Mouse (Mus musculus) bone marrow, adult 2 months (tissue): ENCODE results near the gene Med24. TPM values are rescaled to one million over a fixed set of nuclear protein-coding genes. Genes with fewer than 3 reads are reported as not detected.

Source experiments
- H3K27ac ChIP-seq: fragments of 200-500 bp; 2 replicates; pipeline ENCODE4 v1.5.1; 2012; ENCODE audit warnings: low read depth, mild to moderate bottlenecking, control low read depth, inconsistent platforms, low read length; ENCODE audit not compliant: control insufficient read depth, poor library complexity, insufficient read depth
- H3K4me1 ChIP-seq: fragments of 200-500 bp; 2 replicates; pipeline ENCODE4 v1.6.1; 2011; ENCODE audit warnings: low read length; ENCODE audit not compliant: control insufficient read depth, insufficient read depth
- H3K4me3 ChIP-seq: fragments of 200-500 bp; replicated peaks from 2 replicates; pipeline ENCODE3; 2011; ENCODE audit warnings: mild to moderate bottlenecking, low read depth, low read length, control low read depth; ENCODE audit not compliant: control insufficient read depth
- CTCF ChIP-seq: fragments of 200-500 bp; IDR thresholded peaks from 2 replicates; pipeline ENCODE4 v1.5.1; 2011; ENCODE audit warnings: low read length, control low read depth; ENCODE audit not compliant: control insufficient read depth, insufficient read depth
- POLR2A ChIP-seq: fragments of 200-500 bp; IDR thresholded peaks from 2 replicates; pipeline ENCODE4 v1.6.1; 2011; ENCODE audit warnings: low read depth, mild to moderate bottlenecking, control low read depth, low read length, borderline replicate concordance; ENCODE audit not compliant: control insufficient read depth
- WGBS: fragments of 180-500 bp; shearing (Covaris S2); methylation state at CpG from one replicate; pipeline ENCODE4 v1.1.7; 2018; 5-methylcytosine and 5-hydroxymethylcytosine counted together
- polyA plus RNA-seq: library from polyadenylated mRNA; stranded (reverse); fragments of >200 nt; gene quantifications from 2 replicates; pipeline ENCODE4 v1.2.4, GENCODE M21; 2011; ENCODE audit warnings: low replicate concordance; ENCODE audit not compliant: missing spikeins, insufficient read depth, insufficient read length

Gene Med24
- polyA plus RNA-seq, 1 experiment, result 26.7 TPM

GRCm38 (mm10) chr11:98745932-98746853 lies 17.0 kb upstream of the Med24 start:
- Histone ChIP-seq H3K27ac (no peak overlapping the region), H3K4me1 (peaks cover 10% of the 10 kb centered on the region), H3K4me3 (no peak overlapping the region)
- no peak for TF ChIP-seq CTCF
- TF ChIP-seq POLR2A, result no peak
- WGBS, result 60% methylated on average over 12 of the region's 12 CpGs

- 71% methylated on average over 7 of the region's 7 CpGs for WGBS
Observed at GRCm38 (mm10) chr11:98744456-98745019, 15.3 kb upstream of the Med24 start.

GRCm38 (mm10) chr11:98743655-98744345 lies 14.6 kb upstream of the Med24 start:
- Histone ChIP-seq H3K4me1 (peaks cover 8% of the 10 kb centered on the region), H3K27ac (no peak overlapping the region), H3K4me3 (no peak overlapping the region)
- no peak for TF ChIP-seq POLR2A
- TF ChIP-seq CTCF, result no peak
- 52% methylated on average over 9 of the region's 9 CpGs for WGBS

More at GRCm38 (mm10) chr11:98744456-98745019, 15.3 kb upstream of the Med24 start:
- H3K4me3 ChIP-seq, result no peak overlapping the region
- no peak for TF ChIP-seq POLR2A
- no peak for TF ChIP-seq CTCF
- H3K27ac ChIP-seq, result no peak overlapping the region
- peaks cover 8% of the 10 kb centered on the region for H3K4me1 ChIP-seq

- Histone ChIP-seq H3K4me3 (peak overlapping the region; percentile 91), H3K4me1 (peaks cover 8% of the 10 kb centered on the region), H3K27ac (no peak overlapping the region)
- TF ChIP-seq CTCF (no peak), POLR2A (no peak)
- 5% methylated on average over 21 of the region's 21 CpGs for WGBS
Observed at GRCm38 (mm10) chr11:98742397-98743291, 13.4 kb upstream of the Med24 start.

GRCm38 (mm10) chr11:98741622-98742396 lies 12.6 kb upstream of the Med24 start:
- Histone ChIP-seq H3K4me3 (peak overlapping the region; percentile 91), H3K27ac (peak overlapping the region; percentile 73), H3K4me1 (peaks cover 5% of the 10 kb centered on the region)
- TF ChIP-seq CTCF (no peak), POLR2A (no peak)
- under 1% methylated on average over 80 of the region's 86 CpGs for WGBS

- TF ChIP-seq POLR2A (no peak), CTCF (no peak)
- 1% methylated on average over 17 of the region's 17 CpGs for WGBS
- no peak overlapping the region for H3K27ac ChIP-seq
Observed at GRCm38 (mm10) chr11:98741051-98741620, 11.9 kb upstream of the Med24 start.

GRCm38 (mm10) chr11:98740393-98741050 lies 11.3 kb upstream of the Med24 start, which contains the start of gene Thra:
Gene Thra, plus strand, starts transcription at chr11:98740638.
- 0 out of 2 replicates have a peak, but pooled peaks have one; percentile 25 for TF ChIP-seq POLR2A
- no peak for TF ChIP-seq CTCF
- H3K4me1 ChIP-seq, result peaks cover 5% of the 10 kb centered on the region
- peak within 1 kb of the TSS; percentile 59 for H3K4me3 ChIP-seq
- WGBS, result 0% methylated on average over 22 of the region's 22 CpGs
- 0 out of 2 replicates have a peak within 1 kb of the TSS, but pooled peaks have one; percentile 22 for H3K27ac ChIP-seq

More at GRCm38 (mm10) chr11:98741051-98741620, 11.9 kb upstream of the Med24 start:
- Histone ChIP-seq H3K4me1 (peaks cover 5% of the 10 kb centered on the region), H3K4me3 (peak overlapping the region; percentile 59)
